Mouse (Mus musculus) left cerebral cortex, postnatal 4 days (tissue): Measurements from ENCODE around the gene P4htm. TPM values are rescaled to one million over a fixed set of nuclear protein-coding genes. Genes with fewer than 3 reads are reported as not detected.
"Not testable (repeated sequence)": the region's sequence is repeated elsewhere in the genome, so short reads cannot be mapped to it uniquely, and the experiment has no call there.

ENCODE experiments used
- DNase-seq: peaks from one replicate; pipeline ENCODE4 v3.0.0-alpha.2; 2022
- intact Hi-C: fragments of 180-260 bp; cut with DNase I; formaldehyde crosslinking; loops from one replicate; pipeline ENCODE4 v1.15.1; 2025
- total RNA-seq, 2 experiments: library from RNA; stranded (reverse); gene quantifications; 2 replicates each; pipeline ENCODE4 v1.2.3; 2021

P4htm gene
- total RNA-seq: 10 to 100 TPM; 26.2 to 34.5 TPM

GRCm38 (mm10) chr9:108596998-108597764, at the start of gene P4htm:
Gene P4htm (minus strand): TSS chr9:108597667.
- intact Hi-C loops: no loop called here
- DNase-seq: peak; percentile 70

- intact Hi-C loops: no loop called here
- no peak for DNase-seq
These were observed 42.4 kb upstream of the P4htm start for GRCm38 (mm10) chr9:108639825-108640224.

GRCm38 (mm10) chr9:108635415-108635814, 37.9 kb upstream of the P4htm start:
- intact Hi-C loops: no loop called here
- no peak for DNase-seq

GRCm38 (mm10) chr9:108633846-108634245, 36.4 kb upstream of the P4htm start:
- DNase-seq: no peak
- intact Hi-C loops: no loop called here

- intact Hi-C loops: no loop called here
- DNase-seq: no peak
These were observed 34.9 kb upstream of the P4htm start for GRCm38 (mm10) chr9:108632375-108632774.

GRCm38 (mm10) chr9:108631631-108632256, 34.3 kb upstream of the P4htm start:
- no peak for DNase-seq
- intact Hi-C loops: no loop called here

- intact Hi-C loops: no loop called here
- no peak for DNase-seq
These were observed 33.2 kb upstream of the P4htm start for GRCm38 (mm10) chr9:108630683-108631082.

GRCm38 (mm10) chr9:108628141-108628540, 30.7 kb upstream of the P4htm start:
- DNase-seq: no peak

GRCm38 (mm10) chr9:108626498-108626897, 29.0 kb upstream of the P4htm start:
- intact Hi-C loops: no loop called here
- peak; percentile 24 for DNase-seq

More at GRCm38 (mm10) chr9:108628141-108628540, 30.7 kb upstream of the P4htm start:
- intact Hi-C loops: no loop called here

GRCm38 (mm10) chr9:108617301-108617700, 19.8 kb upstream of the P4htm start:
- intact Hi-C loops: no loop called here
- no peak for DNase-seq

- no peak for DNase-seq
- intact Hi-C loops: no loop called here
These were observed 14.0 kb upstream of the P4htm start for GRCm38 (mm10) chr9:108611488-108611887.

- intact Hi-C loops: no loop called here
These were observed 11.4 kb upstream of the P4htm start for GRCm38 (mm10) chr9:108608889-108609288.

GRCm38 (mm10) chr9:108607929-108608328, 10.5 kb upstream of the P4htm start:
- DNase-seq, intact Hi-C loops: not testable (repeated sequence)

More at GRCm38 (mm10) chr9:108608889-108609288, 11.4 kb upstream of the P4htm start:
- no peak for DNase-seq

GRCm38 (mm10) chr9:108601986-108602385, 4.5 kb upstream of the P4htm start:
- intact Hi-C loops: no loop called here
- DNase-seq: no peak

- DNase-seq: no peak
- intact Hi-C loops: no loop called here
These were observed 2.5 kb upstream of the P4htm start for GRCm38 (mm10) chr9:108600011-108600410.

GRCm38 (mm10) chr9:108599021-108599566, 1.6 kb upstream of the P4htm start:
- intact Hi-C loops: no loop called here
- no peak for DNase-seq

GRCm38 (mm10) chr9:108594354-108594753, 3.1 kb downstream of the P4htm start:
- DNase-seq: no peak
- intact Hi-C loops: no loop called here

- intact Hi-C loops: no loop called here
- DNase-seq: peak; percentile 69
These were observed 6.0 kb downstream of the P4htm start for GRCm38 (mm10) chr9:108591462-108591861.

GRCm38 (mm10) chr9:108589229-108589628, 8.2 kb downstream of the P4htm start:
- intact Hi-C loops: no loop called here
- DNase-seq: no peak

GRCm38 (mm10) chr9:108587571-108588180, 9.8 kb downstream of the P4htm start:
- intact Hi-C loops: no loop called here
- peak; percentile 86 for DNase-seq

GRCm38 (mm10) chr9:108579344-108579690, 18.1 kb downstream of the P4htm start:
- DNase-seq: no peak
- intact Hi-C loops: no loop called here
